Mouse (Mus musculus) T-helper 1 cell (primary cell): ENCODE results near the gene Isy1.

Experiments used
- in situ Hi-C: fragments of 300-600 bp; cut with MboI, MseI; formaldehyde crosslinking; loops from one replicate; pipeline ENCODE4 v1.15.1; 2025; ENCODE audit warnings: high pct_unique_total_duplicates

Gene Isy1

DNA sequence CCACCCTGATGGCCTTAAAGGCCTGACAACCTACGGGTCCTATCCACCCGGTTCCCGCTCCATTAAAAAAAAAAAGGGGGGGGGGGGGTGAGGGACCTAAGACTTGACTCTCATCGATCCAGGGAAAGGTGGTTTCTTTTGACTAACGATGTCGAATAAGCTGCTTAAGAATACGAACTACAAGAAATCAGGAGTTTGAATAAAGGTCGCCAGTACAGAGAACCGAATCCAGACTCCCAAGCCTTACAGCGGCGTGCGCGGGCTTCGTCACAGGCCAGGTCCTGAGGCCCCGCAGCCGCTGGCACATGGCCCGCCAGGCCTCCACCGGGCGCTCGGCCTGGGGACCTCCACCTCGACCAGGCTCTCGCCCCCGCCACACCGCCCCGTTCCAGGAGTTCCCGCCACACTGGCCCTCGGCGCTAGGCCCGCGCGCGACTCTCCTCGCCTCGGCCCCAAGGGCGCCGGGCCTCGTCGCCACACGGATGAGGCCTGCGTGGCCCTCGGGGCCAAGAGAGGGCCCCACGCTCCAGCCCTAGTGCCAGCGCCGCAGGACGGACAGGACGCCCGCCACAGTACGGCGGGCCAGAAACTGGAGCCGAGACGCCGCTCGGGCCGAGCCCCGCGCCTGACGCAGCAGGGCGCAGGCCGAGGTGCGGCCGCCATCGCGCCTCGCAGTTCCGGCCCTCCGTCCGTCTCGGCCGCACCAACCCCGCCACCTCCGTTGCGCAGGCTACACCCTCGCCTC lies 11.7 kb upstream of the Isy1 start:
- in situ Hi-C loops: no loop called here

DNA sequence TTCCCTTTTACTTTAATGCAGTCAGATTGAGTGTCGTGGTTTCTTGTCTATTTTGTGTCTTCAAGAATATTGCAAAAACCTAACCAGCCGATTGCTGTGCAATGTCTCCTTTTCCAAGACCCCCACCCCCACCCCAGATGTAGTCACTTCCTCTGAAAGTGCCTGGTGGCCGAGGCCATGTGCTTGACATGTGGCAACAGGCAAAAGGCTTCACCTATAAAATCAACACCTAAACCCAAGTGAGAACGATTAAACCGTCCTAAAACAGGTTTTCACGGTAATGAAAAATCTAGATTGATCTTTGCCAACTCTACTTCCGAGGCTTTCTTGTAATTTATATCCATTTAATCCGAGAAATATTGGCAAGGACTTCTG lies 11.2 kb upstream of the Isy1 start:
- in situ Hi-C loops: no loop called here

DNA sequence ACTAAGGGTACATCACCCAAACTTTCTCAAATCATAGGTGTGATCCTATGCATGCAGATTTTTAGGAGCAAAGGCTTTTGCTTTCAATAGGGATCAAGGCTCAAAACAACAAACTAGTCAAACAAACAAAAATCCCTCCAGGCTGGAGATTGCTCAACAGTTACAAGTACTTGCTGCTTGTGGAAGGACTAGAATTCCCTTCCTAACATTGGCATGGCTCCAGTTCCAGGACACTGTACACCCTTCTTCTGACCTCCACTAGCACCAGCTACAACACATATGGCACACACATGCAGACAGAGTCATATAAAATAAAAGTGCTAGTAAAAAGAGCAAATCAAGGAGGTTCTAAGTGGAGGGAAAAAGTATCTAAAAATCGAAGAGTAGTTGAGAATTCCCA lies 8.2 kb upstream of the Isy1 start:
- in situ Hi-C loops: no loop called here

DNA sequence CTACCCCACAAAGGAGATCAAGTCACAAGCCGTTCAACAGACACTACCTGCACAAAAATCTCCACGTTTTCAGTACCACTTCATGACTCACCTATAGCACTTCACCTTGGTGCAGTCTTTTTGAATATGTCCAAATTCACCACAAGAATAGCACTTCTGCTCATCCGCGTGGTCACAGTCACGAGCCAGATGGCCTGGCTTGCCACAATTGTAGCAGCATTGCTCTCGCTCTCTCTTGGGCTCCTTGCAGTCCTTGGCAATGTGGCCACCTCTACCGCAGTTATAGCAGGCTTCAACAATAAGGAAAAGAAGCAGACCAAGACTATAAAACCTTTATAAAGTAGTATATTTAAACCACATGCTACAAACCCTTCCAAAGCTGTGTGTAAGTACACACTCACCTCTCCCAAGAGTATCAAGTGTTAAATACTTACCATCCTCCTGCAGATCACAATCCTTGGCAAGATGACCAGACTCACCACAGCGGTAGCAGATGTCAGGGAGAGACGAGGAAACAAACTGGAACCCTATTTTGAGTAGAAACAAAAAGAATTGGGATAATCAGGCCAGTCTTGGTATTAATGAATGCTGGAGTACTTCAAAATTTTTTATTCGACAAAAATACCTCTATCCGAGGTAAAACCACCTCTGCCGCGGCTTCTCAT lies 6.6 kb upstream of the Isy1 start:
- in situ Hi-C loops: no loop called here

DNA sequence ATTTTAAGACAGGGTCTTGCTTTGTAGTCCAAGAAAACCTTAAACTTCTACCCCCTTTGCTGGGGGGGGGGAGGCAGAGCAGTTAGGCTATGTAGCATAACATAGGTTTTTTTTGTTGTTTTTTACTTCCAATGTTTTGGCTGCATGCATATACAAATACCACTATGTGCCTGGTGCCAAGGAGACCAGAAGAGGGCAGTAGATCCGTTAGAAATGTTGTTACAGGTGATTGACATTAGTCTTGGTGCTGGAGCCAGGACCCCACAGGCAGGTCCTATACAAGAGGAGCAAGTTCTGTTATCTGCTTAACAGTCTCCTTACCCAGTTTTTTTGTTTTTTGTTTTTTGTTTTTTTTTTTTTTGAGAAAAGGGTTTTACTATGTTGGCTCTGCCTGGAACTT lies 3.7 kb upstream of the Isy1 start:
- in situ Hi-C loops: no loop called here

DNA sequence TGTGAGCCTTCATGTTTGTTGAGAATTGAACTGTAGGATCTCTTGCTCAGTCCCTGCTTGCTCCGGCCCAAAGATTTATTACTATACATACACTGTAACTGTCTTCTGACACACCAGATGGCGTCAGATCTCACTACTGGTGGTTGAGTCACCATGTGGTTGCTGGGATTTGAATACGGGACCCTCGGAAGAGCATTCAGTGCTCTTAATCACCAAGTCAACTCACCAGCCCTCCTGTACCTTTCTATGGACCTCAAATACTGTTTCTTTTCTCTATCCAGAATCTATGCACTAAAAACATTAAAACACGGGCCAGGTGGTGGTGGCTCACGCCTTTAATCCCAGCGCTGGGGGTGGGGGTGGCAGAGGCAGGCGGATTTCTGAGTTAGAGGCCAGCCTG lies 3.0 kb upstream of the Isy1 start:
- in situ Hi-C loops: no loop called here

DNA sequence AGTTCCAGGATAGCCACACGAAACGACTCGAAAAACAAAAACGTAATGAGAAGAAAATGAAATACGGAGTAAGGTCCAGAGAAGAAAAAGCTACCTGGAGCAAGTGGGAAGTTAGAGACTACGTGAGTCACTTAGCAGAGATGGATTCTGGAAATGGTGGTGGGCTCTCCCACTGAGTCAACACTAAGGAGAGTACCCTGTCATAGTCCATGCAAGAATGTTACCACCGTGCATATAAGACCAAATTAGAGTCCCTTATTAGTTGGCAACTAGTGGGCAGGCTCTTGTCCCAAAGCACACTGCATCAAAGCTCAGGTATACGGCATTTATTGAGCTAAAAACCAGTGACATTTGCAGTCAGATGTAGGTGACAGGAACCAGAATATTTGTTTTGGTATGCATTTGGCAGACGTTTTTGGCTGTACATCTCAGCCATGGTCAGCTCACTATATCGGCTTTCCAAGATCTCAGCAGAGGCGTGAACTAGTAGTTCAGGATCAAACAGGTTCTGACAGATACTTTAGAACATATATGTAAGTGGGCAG lies 1.3 kb upstream of the Isy1 start:
- in situ Hi-C loops: no loop called here

DNA sequence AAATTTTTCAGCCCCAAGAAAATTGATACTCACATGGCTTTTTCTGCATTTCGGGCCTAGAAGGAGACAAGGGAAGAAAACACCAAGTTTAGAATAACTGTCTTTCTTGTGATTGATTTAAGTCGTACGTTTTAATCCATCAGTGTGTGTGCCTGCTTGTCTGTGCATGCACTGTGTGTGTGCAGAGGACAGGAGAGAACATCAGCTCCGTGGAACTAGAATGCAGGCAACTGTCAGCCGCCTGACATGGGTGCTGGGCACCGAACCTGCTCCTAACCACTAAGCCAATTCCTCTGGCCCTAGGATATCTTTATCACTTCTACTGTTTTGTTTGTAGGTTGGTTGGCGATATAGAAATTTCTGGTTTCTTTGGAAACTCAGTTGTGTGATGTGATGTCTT lies 2.9 kb downstream of the Isy1 start, which contains the start of gene Gm45140:
Gene Gm45140, minus strand, starts transcription at position 101 of the 400 bp plus-strand sequence.
- in situ Hi-C loops: no loop called here

DNA sequence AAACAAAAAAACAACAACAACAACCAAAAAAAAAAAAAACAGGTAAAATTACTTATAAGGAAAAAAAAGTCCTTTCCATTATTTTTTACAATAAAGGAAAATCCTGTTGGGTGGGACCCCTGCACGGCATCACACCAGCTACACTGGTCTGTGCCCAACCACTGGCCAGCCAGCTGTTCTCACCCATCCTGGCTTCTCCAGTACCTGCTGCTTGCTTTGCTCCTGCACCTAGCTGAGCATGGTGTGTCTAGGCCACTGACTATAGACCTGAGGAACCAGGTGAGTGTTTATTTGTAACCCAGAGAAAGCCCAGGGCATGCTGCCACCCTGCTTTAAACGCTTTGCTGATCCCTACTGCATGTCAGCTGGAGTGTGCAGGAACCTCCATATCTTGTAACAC lies 18.2 kb downstream of the Isy1 start:
- in situ Hi-C loops: no loop called here

DNA sequence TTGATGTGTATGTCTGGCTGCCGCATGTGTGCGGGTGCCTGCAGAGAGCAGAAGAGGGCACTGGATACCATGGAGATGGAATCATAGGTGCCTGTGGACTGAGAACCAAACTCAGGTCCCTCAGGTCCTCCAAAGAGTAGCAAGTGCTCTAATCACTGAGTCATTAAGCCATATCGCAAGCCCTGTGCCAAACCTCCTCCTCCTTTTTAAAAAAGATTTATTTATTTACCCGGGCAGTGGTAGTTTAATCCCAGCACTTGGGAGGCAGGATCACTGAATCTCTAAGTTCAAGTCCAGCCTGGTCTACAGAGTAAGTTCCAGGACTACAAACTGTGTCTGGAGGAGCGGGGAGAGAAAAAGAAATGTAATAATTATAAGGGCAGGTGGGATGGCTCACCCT lies 24.1 kb downstream of the Isy1 start:
- in situ Hi-C loops: no loop called here

DNA sequence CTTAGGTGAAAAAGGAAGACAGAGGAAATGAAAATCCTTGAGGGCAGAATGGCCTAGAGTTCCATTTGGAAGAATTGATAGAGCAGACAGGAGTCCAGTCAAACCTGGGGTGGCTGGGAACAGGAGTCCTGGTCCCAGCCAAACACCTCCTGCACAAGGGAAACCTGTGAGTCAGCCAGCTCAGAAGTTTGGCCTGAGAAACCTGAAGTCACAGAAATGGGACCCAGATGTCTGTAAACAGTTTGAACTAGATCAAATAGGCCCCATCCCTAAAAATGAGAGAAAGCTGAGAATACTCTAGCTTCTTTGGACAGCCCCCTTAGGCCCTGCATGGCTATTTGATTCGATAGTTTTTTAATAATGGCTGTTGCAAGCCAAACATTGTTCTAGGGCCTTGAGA lies 25.9 kb downstream of the Isy1 start:
- in situ Hi-C loops: no loop called here

DNA sequence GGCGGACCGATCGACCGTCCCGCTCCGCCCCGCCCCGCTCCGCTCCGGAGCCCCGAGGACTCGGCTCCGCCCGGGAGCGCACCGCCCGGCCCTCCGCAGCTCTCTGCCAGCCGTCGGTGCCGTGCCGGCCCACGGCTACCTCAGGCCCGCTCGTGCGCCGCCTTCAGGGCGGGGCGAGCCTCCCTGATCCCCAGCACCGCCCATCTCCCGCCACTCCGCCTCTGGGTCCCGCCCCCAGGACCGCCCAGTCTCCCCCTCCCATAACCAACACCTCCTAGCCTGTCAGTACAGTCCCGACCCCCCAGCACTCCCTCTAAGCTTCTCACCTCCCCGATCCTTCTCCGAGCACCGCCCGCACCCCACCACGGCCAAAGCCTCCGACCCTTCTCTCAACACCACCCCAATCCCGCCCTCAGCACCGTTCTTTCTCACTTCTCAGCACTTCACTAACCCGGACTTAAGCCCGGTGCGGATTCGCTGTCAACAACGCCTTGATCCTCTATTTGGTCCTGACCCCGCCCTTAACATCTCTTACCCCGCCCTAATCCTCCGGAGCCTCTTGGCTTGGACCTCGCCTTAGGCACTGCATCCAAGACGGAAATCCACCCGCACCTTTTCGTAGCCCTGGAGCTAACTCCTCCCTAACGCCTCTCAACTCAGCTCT lies 26.8 kb downstream of the Isy1 start, which contains the start of gene Rab43:
Gene Rab43, minus strand, starts transcription at position 490 of the 664 bp plus-strand sequence.
- in situ Hi-C loops: no loop called here

DNA sequence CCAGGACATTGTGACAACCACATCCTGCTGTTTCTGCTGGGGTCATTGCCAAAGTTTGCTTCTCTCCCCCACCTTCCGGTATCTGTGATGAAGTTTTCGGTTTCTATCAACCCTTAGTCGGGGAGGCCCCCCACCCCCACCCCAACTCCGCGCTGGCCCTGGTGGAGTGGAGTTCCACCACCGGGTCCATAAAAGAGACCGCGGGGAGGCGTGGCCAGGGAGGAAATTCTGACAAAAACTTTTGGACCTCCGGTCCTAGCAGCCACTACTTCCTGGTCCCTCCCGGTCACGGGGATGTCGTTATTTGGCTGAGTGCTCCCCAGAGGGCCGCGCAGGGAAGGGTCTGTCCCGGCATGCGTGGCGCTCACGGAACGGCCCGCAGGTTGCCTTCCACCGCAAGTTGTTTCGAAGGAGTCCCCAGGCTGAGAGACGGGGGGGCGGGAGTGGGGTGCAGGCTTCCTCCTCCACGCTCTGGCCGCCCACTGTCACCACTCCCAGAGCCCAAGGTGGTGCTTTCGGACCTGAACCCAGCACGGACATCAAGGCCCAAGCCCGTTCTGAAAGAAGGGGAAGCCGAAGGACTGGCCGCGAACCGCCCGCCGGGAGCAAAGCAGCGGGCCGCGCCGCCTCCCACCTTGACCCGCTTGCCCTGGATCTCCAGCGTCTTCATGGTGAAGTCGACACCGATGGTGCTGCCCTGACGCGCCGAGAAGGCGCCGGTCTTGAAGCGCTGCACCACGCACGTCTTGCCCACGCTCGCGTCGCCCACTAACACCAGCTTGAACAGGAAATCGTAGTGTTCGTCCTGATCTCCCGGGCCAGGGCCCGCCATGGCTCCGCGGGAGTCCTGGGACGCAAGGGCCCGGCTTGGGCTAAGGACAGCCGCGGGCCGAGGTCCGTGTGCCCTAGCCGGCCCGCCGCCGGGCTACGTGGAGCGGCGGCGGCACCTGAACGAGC lies 27.6 kb downstream of the Isy1 start:
- in situ Hi-C loops: no loop called here

DNA sequence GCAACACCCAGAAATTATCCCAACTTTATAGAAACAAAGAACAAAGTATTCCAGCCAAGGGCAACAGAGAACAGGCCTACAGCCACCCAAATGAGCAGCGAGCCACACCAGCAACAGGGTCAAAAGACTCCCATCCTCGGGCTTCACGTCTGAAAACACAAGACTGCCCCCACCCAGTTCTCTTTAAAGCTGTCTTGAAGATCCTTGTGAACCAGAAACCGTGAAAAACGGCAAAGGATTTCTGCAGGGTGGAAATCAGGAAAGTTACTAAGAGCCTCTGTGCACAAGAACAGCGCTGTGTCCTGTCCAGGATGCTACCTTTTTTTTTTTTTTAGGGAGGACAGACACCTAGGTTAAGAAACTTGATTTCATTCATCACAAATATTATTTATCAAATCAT lies 28.3 kb downstream of the Isy1 start:
- in situ Hi-C loops: no loop called here

DNA sequence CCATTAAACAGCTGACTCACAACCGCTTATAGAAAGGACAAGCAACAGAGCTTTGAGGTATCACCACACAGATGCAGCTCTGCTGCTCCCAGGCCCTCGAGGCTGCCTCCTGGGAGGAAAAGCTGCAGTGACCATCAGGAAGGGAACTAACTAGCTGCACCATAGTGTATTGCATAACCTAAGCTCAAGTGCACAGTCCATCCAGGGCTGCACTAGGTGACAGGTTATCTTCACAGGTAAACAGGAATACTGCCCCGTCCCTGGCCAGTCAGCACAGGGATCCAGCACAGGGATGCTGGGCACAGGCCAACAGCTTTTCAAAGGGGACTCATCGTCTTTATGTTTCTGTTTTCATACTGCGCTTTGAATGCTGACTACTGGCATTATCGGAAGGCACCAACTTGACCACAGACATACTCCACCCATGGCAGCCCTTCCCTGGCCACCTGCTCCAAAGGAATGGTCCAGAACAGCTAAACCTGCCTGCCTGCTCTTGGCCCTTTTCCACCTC lies 28.9 kb downstream of the Isy1 start:
- in situ Hi-C loops: no loop called here

DNA sequence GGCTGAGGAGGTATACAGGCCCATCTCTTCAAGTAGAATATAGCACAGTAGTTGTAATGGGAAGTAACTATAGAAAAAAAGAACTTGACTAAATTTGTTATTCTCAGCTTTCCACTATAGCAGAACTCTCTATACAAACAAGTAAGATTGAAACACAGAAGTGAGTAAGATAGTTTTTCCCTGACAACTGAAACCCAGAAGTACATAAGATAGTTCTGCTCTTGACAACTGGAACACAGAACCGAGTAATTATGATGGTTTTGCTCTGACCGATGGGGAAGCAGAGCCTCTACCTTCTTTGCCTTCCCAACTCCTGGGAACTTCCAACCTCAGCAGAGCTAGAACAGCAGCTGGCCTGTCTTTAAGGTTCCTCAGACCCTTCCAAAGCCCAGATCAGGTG lies 29.5 kb downstream of the Isy1 start:
- in situ Hi-C loops: no loop called here

DNA sequence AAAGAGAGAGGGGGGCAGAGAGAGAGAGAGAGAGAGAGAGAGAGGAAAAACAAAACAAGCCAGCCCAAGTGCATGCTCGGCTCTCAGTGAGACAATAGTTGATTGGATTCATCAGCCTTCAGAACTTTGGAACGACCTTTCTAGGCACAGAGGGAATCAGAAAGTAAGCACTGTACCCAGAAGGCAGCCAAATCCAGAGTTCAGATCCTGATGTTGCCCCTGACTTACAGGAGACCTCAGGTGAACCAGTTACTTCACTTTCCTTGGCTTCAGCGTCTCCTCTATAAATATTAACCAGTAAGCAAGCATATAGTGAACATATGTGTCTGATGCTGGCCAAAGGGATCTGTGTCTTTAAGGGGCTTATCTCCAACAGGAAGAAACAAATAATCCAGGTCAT lies 30.1 kb downstream of the Isy1 start:
- in situ Hi-C loops: no loop called here

DNA sequence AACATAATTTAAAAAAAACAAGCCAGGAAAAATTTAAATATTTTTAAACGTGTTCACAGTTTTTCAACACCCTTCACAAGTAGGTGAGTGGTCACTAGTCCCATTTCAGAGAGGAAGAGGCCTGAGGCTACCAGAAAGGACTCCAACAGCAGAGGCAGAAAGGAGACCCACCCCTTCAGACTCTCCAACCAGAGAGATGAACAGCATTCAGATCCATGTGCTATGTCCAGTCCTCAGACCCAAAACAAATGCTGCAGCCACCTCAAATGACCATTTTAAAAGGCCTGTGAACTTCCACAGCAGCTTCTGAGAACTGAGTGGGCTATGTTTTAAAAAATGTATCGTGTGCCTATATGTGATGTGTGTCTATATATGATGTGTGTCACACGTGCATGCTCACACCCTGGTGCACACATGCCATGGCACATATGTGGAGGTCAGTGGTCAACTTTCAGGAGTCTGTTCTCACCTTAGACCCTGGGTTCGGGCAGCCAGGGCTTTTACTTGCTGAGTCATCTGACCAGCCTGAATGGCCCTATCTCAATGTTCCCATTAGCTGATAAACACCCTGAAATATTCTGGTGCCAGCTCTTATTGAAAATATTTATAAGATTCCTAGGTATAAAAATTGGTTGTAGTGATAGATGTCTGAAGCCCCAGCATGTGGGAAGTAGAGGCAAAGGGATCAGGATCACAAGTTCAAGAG lies 30.7 kb downstream of the Isy1 start:
- in situ Hi-C loops: no loop called here

DNA sequence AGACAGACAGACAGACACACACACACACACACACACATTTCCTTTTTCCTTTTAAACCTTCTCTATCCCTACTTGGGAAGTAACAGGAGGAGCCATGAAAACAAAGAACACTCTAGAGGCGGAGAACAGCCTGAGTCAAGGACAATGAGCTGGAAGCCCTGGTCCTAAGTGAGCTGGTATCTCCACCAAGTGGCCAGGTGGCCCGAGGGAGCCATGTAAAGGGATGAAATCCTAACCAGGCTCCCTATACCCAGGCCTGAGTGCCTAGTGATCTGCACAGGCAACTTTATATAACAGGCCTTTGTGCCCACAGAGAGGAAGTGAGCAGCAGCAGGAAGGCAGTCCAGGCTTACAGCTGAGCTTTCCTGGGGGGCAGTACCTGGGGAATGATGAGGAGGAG lies 31.7 kb downstream of the Isy1 start:
- in situ Hi-C loops: no loop called here

DNA sequence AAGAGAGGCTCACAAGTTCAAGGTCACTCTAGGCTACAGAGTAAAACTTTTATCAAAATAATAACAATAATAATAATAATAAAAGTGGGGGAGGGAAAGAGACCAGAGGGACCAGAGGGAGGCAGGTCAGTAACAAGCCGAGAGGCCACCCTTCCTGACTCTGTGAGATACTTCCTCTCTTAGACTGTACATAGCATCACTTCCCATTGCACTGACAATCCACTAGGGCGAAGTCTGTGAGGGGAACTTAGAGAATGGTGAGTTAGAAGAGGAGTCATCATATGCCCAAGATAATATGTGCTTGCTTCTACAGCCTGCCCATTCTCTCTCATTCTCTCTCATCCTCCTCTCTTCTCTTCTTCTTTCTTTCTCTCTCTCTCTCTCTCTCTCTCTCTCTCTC lies 32.6 kb downstream of the Isy1 start:
- in situ Hi-C loops: no loop called here

DNA sequence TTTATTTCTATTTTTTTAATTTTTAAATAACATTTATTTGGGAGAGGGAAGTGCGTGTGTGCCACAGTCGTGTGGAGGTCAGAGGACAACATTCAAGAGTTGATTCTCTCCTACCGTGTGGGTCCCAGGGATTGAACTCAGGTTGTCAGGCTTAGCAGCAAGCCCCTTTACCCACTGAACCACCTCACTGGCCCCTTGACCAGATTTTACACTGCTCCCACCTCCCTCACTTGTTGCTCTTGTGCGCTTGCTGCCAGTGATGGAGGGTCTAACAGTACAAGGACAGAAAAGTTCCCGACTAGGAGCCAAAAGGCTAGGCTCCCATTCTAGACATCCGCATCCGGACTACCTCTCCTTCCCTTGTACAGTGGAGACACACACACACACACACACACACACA lies 33.1 kb downstream of the Isy1 start:
- in situ Hi-C loops: no loop called here
